Mouse (Mus musculus): ENCODE measurements around the gene Cacnb2. TPM values are rescaled to one million over a fixed set of nuclear protein-coding genes. Genes with fewer than 3 reads are reported as not detected.

Cacnb2 gene
- 5.6 and 12.7 TPM in 2 replicates for polyA plus RNA-seq (2014; fragmentation: Nextera tagmentation; extraction: Ambion mirVana)

- peaks cover 5% of the 10 kb centered on the region for H3K27me3 ChIP-seq (ENCODE audit: control insufficient read depth, insufficient read depth, low read length)
- no peaks in the 10 kb centered on the region for H3K9me3 ChIP-seq (ENCODE audit: control insufficient read depth, low read length)
- H3K4me2 ChIP-seq (ENCODE audit: low read depth, low read length): peak within 1 kb of the TSS; percentile 72
- H3K27ac ChIP-seq (ENCODE audit: low read depth, low read length): 0 out of 2 replicates have a peak within 1 kb of the TSS, but pooled peaks have one; percentile 2
- ATAC-seq (ENCODE audit: low read depth): no peak
- H3K4me3 ChIP-seq (ENCODE audit: low read depth, low read length): peak within 1 kb of the TSS; percentile 54
- 73% methylated on average over 3 of the region's 3 CpGs for WGBS
- 0 out of 2 replicates have a peak, but pooled peaks cover 4% of the 10 kb centered on the region for H3K4me1 ChIP-seq (ENCODE audit: control insufficient read depth, insufficient read depth, low read length)
- H3K36me3 ChIP-seq (ENCODE audit: control insufficient read depth, insufficient read depth, low read length): no peaks in the 10 kb centered on the region
- H3K9ac ChIP-seq (replicated peaks; ENCODE audit: low read depth, low read length): peak within 1 kb of the TSS; percentile 67; the same call in 1 of the 2 replicates
These were observed at the start of gene Cacnb2 for GRCm38 (mm10) chr2:14602788-14603187. Gene Cacnb2, plus strand, starts transcription at chr2:14603088.

- Histone ChIP-seq H3K9me3 (ENCODE audit: control insufficient read depth, low read length) (no peaks in the 10 kb centered on the region), H3K27ac (ENCODE audit: low read depth, low read length) (no peak overlapping the region), H3K4me2 (ENCODE audit: low read depth, low read length) (no peak overlapping the region), H3K36me3 (ENCODE audit: control insufficient read depth, insufficient read depth, low read length) (no peaks in the 10 kb centered on the region), H3K4me1 (ENCODE audit: control insufficient read depth, insufficient read depth, low read length) (no peaks in the 10 kb centered on the region), H3K4me3 (ENCODE audit: low read depth, low read length) (no peak overlapping the region), H3K9ac (replicated peaks; ENCODE audit: low read depth, low read length) (no peak overlapping the region), H3K27me3 (ENCODE audit: control insufficient read depth, insufficient read depth, low read length) (no peaks in the 10 kb centered on the region)
- ATAC-seq (ENCODE audit: low read depth): no peak
- 75% methylated on average over 2 of the region's 2 CpGs for WGBS
These were observed 34.9 kb upstream of the Cacnb2 start for GRCm38 (mm10) chr2:14568020-14568419.

GRCm38 (mm10) chr2:14571300-14571699 is 31.6 kb upstream of the Cacnb2 start:
- Histone ChIP-seq H3K36me3 (ENCODE audit: control insufficient read depth, insufficient read depth, low read length) (no peaks in the 10 kb centered on the region), H3K9me3 (ENCODE audit: control insufficient read depth, low read length) (no peaks in the 10 kb centered on the region), H3K27me3 (ENCODE audit: control insufficient read depth, insufficient read depth, low read length) (no peaks in the 10 kb centered on the region), H3K4me2 (ENCODE audit: low read depth, low read length) (no peak overlapping the region), H3K4me3 (ENCODE audit: low read depth, low read length) (no peak overlapping the region), H3K9ac (replicated peaks; ENCODE audit: low read depth, low read length) (no peak overlapping the region), H3K27ac (ENCODE audit: low read depth, low read length) (no peak overlapping the region), H3K4me1 (ENCODE audit: control insufficient read depth, insufficient read depth, low read length) (no peaks in the 10 kb centered on the region)
- ATAC-seq (ENCODE audit: low read depth): no peak

- ATAC-seq (ENCODE audit: low read depth): no peak
- WGBS: 82% methylated on average over 4 of the region's 4 CpGs
These were observed 13.3 kb upstream of the Cacnb2 start for GRCm38 (mm10) chr2:14589541-14589940.

GRCm38 (mm10) chr2:14597909-14598563 is 4.9 kb upstream of the Cacnb2 start:
- H3K9ac ChIP-seq (replicated peaks; ENCODE audit: low read depth, low read length): no peak overlapping the region
- H3K9me3 ChIP-seq (ENCODE audit: control insufficient read depth, low read length): no peaks in the 10 kb centered on the region
- H3K27me3 ChIP-seq (ENCODE audit: control insufficient read depth, insufficient read depth, low read length): no peaks in the 10 kb centered on the region; the same call in 1 of the 2 replicates
- H3K4me3 ChIP-seq (ENCODE audit: low read depth, low read length): no peak overlapping the region
- no peak for ATAC-seq (ENCODE audit: low read depth)
- no peaks in the 10 kb centered on the region for H3K36me3 ChIP-seq (ENCODE audit: control insufficient read depth, insufficient read depth, low read length)
- H3K4me1 ChIP-seq (ENCODE audit: control insufficient read depth, insufficient read depth, low read length): no peaks in the 10 kb centered on the region
- no peak overlapping the region for H3K4me2 ChIP-seq (ENCODE audit: low read depth, low read length)
- no peak overlapping the region for H3K27ac ChIP-seq (ENCODE audit: low read depth, low read length)

More at GRCm38 (mm10) chr2:14589541-14589940, 13.3 kb upstream of the Cacnb2 start:
- Histone ChIP-seq H3K4me2 (ENCODE audit: low read depth, low read length) (no peak overlapping the region), H3K9me3 (ENCODE audit: control insufficient read depth, low read length) (no peaks in the 10 kb centered on the region), H3K4me1 (ENCODE audit: control insufficient read depth, insufficient read depth, low read length) (no peaks in the 10 kb centered on the region), H3K4me3 (ENCODE audit: low read depth, low read length) (no peak overlapping the region), H3K36me3 (ENCODE audit: control insufficient read depth, insufficient read depth, low read length) (no peaks in the 10 kb centered on the region), H3K9ac (replicated peaks; ENCODE audit: low read depth, low read length) (no peak overlapping the region), H3K27me3 (ENCODE audit: control insufficient read depth, insufficient read depth, low read length) (no peaks in the 10 kb centered on the region), H3K27ac (ENCODE audit: low read depth, low read length) (no peak overlapping the region)

- peaks cover 5% of the 10 kb centered on the region for H3K27me3 ChIP-seq (ENCODE audit: control insufficient read depth, insufficient read depth, low read length)
- WGBS: under 1% methylated on average over 76 of the region's 83 CpGs
- H3K4me1 ChIP-seq (ENCODE audit: control insufficient read depth, insufficient read depth, low read length): 0 out of 2 replicates have a peak, but pooled peaks cover 4% of the 10 kb centered on the region
These were observed 1.2 kb downstream of the Cacnb2 start for GRCm38 (mm10) chr2:14603784-14604781.

GRCm38 (mm10) chr2:14604791-14605190 is 1.9 kb downstream of the Cacnb2 start:
- under 1% methylated on average over 21 of the region's 22 CpGs for WGBS
- peak overlapping the region; percentile 67 for H3K9ac ChIP-seq (replicated peaks; ENCODE audit: low read depth, low read length)
- H3K4me1 ChIP-seq (ENCODE audit: control insufficient read depth, insufficient read depth, low read length): 0 out of 2 replicates have a peak, but pooled peaks cover 4% of the 10 kb centered on the region
- H3K9me3 ChIP-seq (ENCODE audit: control insufficient read depth, low read length): no peaks in the 10 kb centered on the region
- no peaks in the 10 kb centered on the region for H3K36me3 ChIP-seq (ENCODE audit: control insufficient read depth, insufficient read depth, low read length)
- peaks cover 5% of the 10 kb centered on the region for H3K27me3 ChIP-seq (ENCODE audit: control insufficient read depth, insufficient read depth, low read length)
- H3K27ac ChIP-seq (ENCODE audit: low read depth, low read length): no peak overlapping the region
- ATAC-seq (ENCODE audit: low read depth): peak; percentile 65
- peak overlapping the region; percentile 72 for H3K4me2 ChIP-seq (ENCODE audit: low read depth, low read length)
- H3K4me3 ChIP-seq (ENCODE audit: low read depth, low read length): peak overlapping the region; percentile 54

More at GRCm38 (mm10) chr2:14603784-14604781, 1.2 kb downstream of the Cacnb2 start:
- H3K9ac ChIP-seq (replicated peaks; ENCODE audit: low read depth, low read length): peak overlapping the region; percentile 67
- no peaks in the 10 kb centered on the region for H3K36me3 ChIP-seq (ENCODE audit: control insufficient read depth, insufficient read depth, low read length)
- H3K9me3 ChIP-seq (ENCODE audit: control insufficient read depth, low read length): no peaks in the 10 kb centered on the region
- peak overlapping the region; percentile 72 for H3K4me2 ChIP-seq (ENCODE audit: low read depth, low read length)
- 0 out of 2 replicates have a peak overlapping the region, but pooled peaks have one; percentile 30 for H3K27ac ChIP-seq (ENCODE audit: low read depth, low read length)
- peak; percentile 90 for ATAC-seq (ENCODE audit: low read depth)
- peak overlapping the region; percentile 54 for H3K4me3 ChIP-seq (ENCODE audit: low read depth, low read length)

GRCm38 (mm10) chr2:14605207-14605606 is 2.3 kb downstream of the Cacnb2 start:
- 12% methylated on average over 7 of the region's 7 CpGs for WGBS
- no peak for ATAC-seq (ENCODE audit: low read depth)
- H3K27me3 ChIP-seq (ENCODE audit: control insufficient read depth, insufficient read depth, low read length): peaks cover 5% of the 10 kb centered on the region
- no peak overlapping the region for H3K27ac ChIP-seq (ENCODE audit: low read depth, low read length)
- H3K9me3 ChIP-seq (ENCODE audit: control insufficient read depth, low read length): no peaks in the 10 kb centered on the region
- peak overlapping the region; percentile 54 for H3K4me3 ChIP-seq (ENCODE audit: low read depth, low read length)
- peak overlapping the region; percentile 72 for H3K4me2 ChIP-seq (ENCODE audit: low read depth, low read length)
- no peaks in the 10 kb centered on the region for H3K36me3 ChIP-seq (ENCODE audit: control insufficient read depth, insufficient read depth, low read length)
- H3K4me1 ChIP-seq (ENCODE audit: control insufficient read depth, insufficient read depth, low read length): 0 out of 2 replicates have a peak, but pooled peaks cover 4% of the 10 kb centered on the region
- H3K9ac ChIP-seq (replicated peaks; ENCODE audit: low read depth, low read length): peak overlapping the region; percentile 67

All from neural tube, embryonic 14.5 days (tissue).